Mouse (Mus musculus): Measurements from ENCODE around the gene Numbl.

GRCm38 (mm10) chr7:27227276-27227675 lies 31.0 kb upstream of the Numbl start:
- TF ChIP-seq ZC3H11A (IDR thresholded peaks at IDR 0.05; ENCODE audit: low read depth, low read length) (no peak), MAZ (IDR thresholded peaks at IDR 0.05; ENCODE audit: low read depth, low read length) (no peak), CTCF (conservative IDR thresholded peaks at IDR 0.05 in 1 of 2, IDR thresholded peaks at IDR 0.05 in 1 of 2; ENCODE audit: low read depth in 2 of 2, low read length in 2 of 2) (no peak), TCF12 (IDR thresholded peaks at IDR 0.05; ENCODE audit: low read depth, low read length) (no peak), POLR2AphosphoS2 (IDR thresholded peaks at IDR 0.05; ENCODE audit: low read depth, low read length) (no peak)
